Mouse (Mus musculus): ENCODE results near the gene Stk10. TPM values are rescaled to one million over a fixed set of nuclear protein-coding genes. Genes with fewer than 3 reads are reported as not detected.

The Stk10 gene
- polyA plus RNA-seq, 1 experiment from 2014 or later, result 3.4 TPM

GRCm38 (mm10) chr11:32549236-32549635, 16.1 kb downstream of the Stk10 start:
- no peak overlapping the region for H3K9ac ChIP-seq (replicated peaks; ENCODE audit: low read depth, low read length)
- no peaks in the 10 kb centered on the region for H3K9me3 ChIP-seq (ENCODE audit: control insufficient read depth, low read depth, low read length)
- no peaks in the 10 kb centered on the region for H3K27me3 ChIP-seq (ENCODE audit: control insufficient read depth, insufficient read depth, low read length)
- peaks cover 33% of the 10 kb centered on the region for H3K4me1 ChIP-seq (ENCODE audit: control insufficient read depth, insufficient read depth, low read length)
- H3K36me3 ChIP-seq (ENCODE audit: control insufficient read depth, insufficient read depth, low read length), result no peaks in the 10 kb centered on the region
- no peak overlapping the region for H3K27ac ChIP-seq (ENCODE audit: low read length)
- no peak overlapping the region for H3K4me2 ChIP-seq (replicated peaks; ENCODE audit: low read depth, low read length)
- H3K4me3 ChIP-seq (ENCODE audit: low read depth, low read length), result no peak overlapping the region
- 80% methylated on average over 6 of the region's 6 CpGs for WGBS
- ATAC-seq (ENCODE audit: insufficient number of reproducible peaks, insufficient read depth, low FRiP score, low read depth), result no peak

GRCm38 (mm10) chr11:32550102-32550501, 17.0 kb downstream of the Stk10 start:
- no peak overlapping the region for H3K4me2 ChIP-seq (replicated peaks; ENCODE audit: low read depth, low read length)
- H3K27me3 ChIP-seq (ENCODE audit: control insufficient read depth, insufficient read depth, low read length), result no peaks in the 10 kb centered on the region
- WGBS, result 65% methylated on average over 4 of the region's 4 CpGs
- no peak overlapping the region for H3K27ac ChIP-seq (ENCODE audit: low read length)
- H3K4me3 ChIP-seq (ENCODE audit: low read depth, low read length), result no peak overlapping the region
- H3K9ac ChIP-seq (replicated peaks; ENCODE audit: low read depth, low read length), result no peak overlapping the region
- no peaks in the 10 kb centered on the region for H3K36me3 ChIP-seq (ENCODE audit: control insufficient read depth, insufficient read depth, low read length)
- ATAC-seq (ENCODE audit: insufficient number of reproducible peaks, insufficient read depth, low FRiP score, low read depth), result no peak
- H3K9me3 ChIP-seq (ENCODE audit: control insufficient read depth, low read depth, low read length), result no peaks in the 10 kb centered on the region
- H3K4me1 ChIP-seq (ENCODE audit: control insufficient read depth, insufficient read depth, low read length), result peaks cover 33% of the 10 kb centered on the region

GRCm38 (mm10) chr11:32551056-32551455, 18.0 kb downstream of the Stk10 start:
- Histone ChIP-seq H3K9ac (replicated peaks; ENCODE audit: low read depth, low read length) (no peak overlapping the region), H3K36me3 (ENCODE audit: control insufficient read depth, insufficient read depth, low read length) (no peaks in the 10 kb centered on the region), H3K27me3 (ENCODE audit: control insufficient read depth, insufficient read depth, low read length) (no peaks in the 10 kb centered on the region), H3K27ac (ENCODE audit: low read length) (no peak overlapping the region), H3K4me1 (ENCODE audit: control insufficient read depth, insufficient read depth, low read length) (peaks cover 33% of the 10 kb centered on the region), H3K4me2 (replicated peaks; ENCODE audit: low read depth, low read length) (no peak overlapping the region), H3K9me3 (ENCODE audit: control insufficient read depth, low read depth, low read length) (no peaks in the 10 kb centered on the region), H3K4me3 (ENCODE audit: low read depth, low read length) (no peak overlapping the region)
- 75% methylated on average over 4 of the region's 4 CpGs for WGBS
- no peak for ATAC-seq (ENCODE audit: insufficient number of reproducible peaks, insufficient read depth, low FRiP score, low read depth)

GRCm38 (mm10) chr11:32551579-32552297, 18.6 kb downstream of the Stk10 start:
- H3K36me3 ChIP-seq (ENCODE audit: control insufficient read depth, insufficient read depth, low read length), result no peaks in the 10 kb centered on the region
- H3K4me2 ChIP-seq (replicated peaks; ENCODE audit: low read depth, low read length), result no peak overlapping the region
- no peaks in the 10 kb centered on the region for H3K9me3 ChIP-seq (ENCODE audit: control insufficient read depth, low read depth, low read length)
- H3K4me1 ChIP-seq (ENCODE audit: control insufficient read depth, insufficient read depth, low read length), result peaks cover 33% of the 10 kb centered on the region
- no peak overlapping the region for H3K9ac ChIP-seq (replicated peaks; ENCODE audit: low read depth, low read length)
- H3K27me3 ChIP-seq (ENCODE audit: control insufficient read depth, insufficient read depth, low read length), result no peaks in the 10 kb centered on the region
- no peak overlapping the region for H3K4me3 ChIP-seq (ENCODE audit: low read depth, low read length)
- 58% methylated on average over 12 of the region's 12 CpGs for whole genome bisulfite sequencing
- no peak for ATAC-seq (ENCODE audit: insufficient number of reproducible peaks, insufficient read depth, low FRiP score, low read depth)
- no peak overlapping the region for H3K27ac ChIP-seq (ENCODE audit: low read length)

GRCm38 (mm10) chr11:32552401-32553090, 19.4 kb downstream of the Stk10 start:
- peaks cover 33% of the 10 kb centered on the region for H3K4me1 ChIP-seq (ENCODE audit: control insufficient read depth, insufficient read depth, low read length)
- H3K9me3 ChIP-seq (ENCODE audit: control insufficient read depth, low read depth, low read length), result no peaks in the 10 kb centered on the region
- H3K27ac ChIP-seq (ENCODE audit: low read length), result no peak overlapping the region
- H3K4me3 ChIP-seq (ENCODE audit: low read depth, low read length), result no peak overlapping the region
- 53% methylated on average over 13 of the region's 13 CpGs for WGBS
- H3K4me2 ChIP-seq (replicated peaks; ENCODE audit: low read depth, low read length), result no peak overlapping the region
- no peak overlapping the region for H3K9ac ChIP-seq (replicated peaks; ENCODE audit: low read depth, low read length)
- H3K27me3 ChIP-seq (ENCODE audit: control insufficient read depth, insufficient read depth, low read length), result no peaks in the 10 kb centered on the region
- no peaks in the 10 kb centered on the region for H3K36me3 ChIP-seq (ENCODE audit: control insufficient read depth, insufficient read depth, low read length)
- no peak for ATAC-seq (ENCODE audit: insufficient number of reproducible peaks, insufficient read depth, low FRiP score, low read depth)

GRCm38 (mm10) chr11:32553311-32554140, 20.4 kb downstream of the Stk10 start:
- H3K4me2 ChIP-seq (replicated peaks; ENCODE audit: low read depth, low read length), result no peak overlapping the region
- no peaks in the 10 kb centered on the region for H3K9me3 ChIP-seq (ENCODE audit: control insufficient read depth, low read depth, low read length)
- H3K9ac ChIP-seq (replicated peaks; ENCODE audit: low read depth, low read length), result no peak overlapping the region
- WGBS, result 57% methylated on average over 14 of the region's 14 CpGs
- no peak overlapping the region for H3K27ac ChIP-seq (ENCODE audit: low read length)
- H3K36me3 ChIP-seq (ENCODE audit: control insufficient read depth, insufficient read depth, low read length), result no peaks in the 10 kb centered on the region
- peaks cover 34% of the 10 kb centered on the region for H3K4me1 ChIP-seq (ENCODE audit: control insufficient read depth, insufficient read depth, low read length)
- H3K27me3 ChIP-seq (ENCODE audit: control insufficient read depth, insufficient read depth, low read length), result no peaks in the 10 kb centered on the region
- ATAC-seq (ENCODE audit: insufficient number of reproducible peaks, insufficient read depth, low FRiP score, low read depth), result no peak
- H3K4me3 ChIP-seq (ENCODE audit: low read depth, low read length), result no peak overlapping the region

GRCm38 (mm10) chr11:32554141-32555091, 21.3 kb downstream of the Stk10 start:
- Histone ChIP-seq H3K27me3 (ENCODE audit: control insufficient read depth, insufficient read depth, low read length) (no peaks in the 10 kb centered on the region), H3K4me3 (ENCODE audit: low read depth, low read length) (no peak overlapping the region), H3K9ac (replicated peaks; ENCODE audit: low read depth, low read length) (no peak overlapping the region), H3K27ac (ENCODE audit: low read length) (no peak overlapping the region), H3K4me2 (replicated peaks; ENCODE audit: low read depth, low read length) (no peak overlapping the region), H3K4me1 (ENCODE audit: control insufficient read depth, insufficient read depth, low read length) (peaks cover 36% of the 10 kb centered on the region), H3K36me3 (ENCODE audit: control insufficient read depth, insufficient read depth, low read length) (no peaks in the 10 kb centered on the region), H3K9me3 (ENCODE audit: control insufficient read depth, low read depth, low read length) (no peaks in the 10 kb centered on the region)
- 78% methylated on average over 14 of the region's 14 CpGs for WGBS
- no peak for ATAC-seq (ENCODE audit: insufficient number of reproducible peaks, insufficient read depth, low FRiP score, low read depth)
